In the genomic region with DNA sequence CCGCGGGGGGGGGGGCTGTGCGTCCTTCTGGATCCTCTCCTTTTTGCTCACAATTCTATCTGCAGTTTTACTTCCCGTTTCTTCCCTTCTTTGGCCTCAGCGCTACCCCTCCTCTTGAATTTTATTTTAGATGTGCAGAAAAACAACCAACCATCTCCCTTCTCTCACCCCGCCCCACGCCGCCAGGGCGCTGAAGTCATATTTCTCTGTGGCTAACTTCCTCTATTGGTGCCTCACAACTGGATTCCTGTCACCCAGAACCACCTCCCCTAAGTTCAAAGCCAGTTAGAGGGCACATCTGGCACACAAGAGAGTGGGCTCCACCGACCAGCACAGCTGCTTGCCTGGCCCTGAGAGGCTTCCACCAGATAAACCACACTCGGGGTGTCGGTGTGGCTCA, we compare ENCODE assay signal across 8 mouse cellular contexts. TPM values are rescaled to one million over a fixed set of nuclear protein-coding genes. Genes with fewer than 3 reads are reported as not detected.
DNase-seq lines count a peak whose midpoint lies in the region; ATAC-seq lines count a peak whose summit lies in the region.

No protein-coding gene starts in this region.

- peaks cover 27% of the 10 kb centered on the region for H3K4me1 ChIP-seq in neural tube, embryonic 13.5 days (replicated peaks)
- peaks cover 62% of the 10 kb centered on the region for H3K4me1 ChIP-seq in erythroblast, embryonic 14.5 days (ENCODE audit: control insufficient read depth)

- H3K27me3 ChIP-seq in neural tube, embryonic 13.5 days = no peaks in the 10 kb centered on the region
- no peaks in the 10 kb centered on the region for H3K27me3 ChIP-seq in erythroblast, embryonic 14.5 days (ENCODE audit: control insufficient read depth)

- H3K4me3 ChIP-seq in neural tube, embryonic 13.5 days = no peak overlapping the region
- peak overlapping the region; percentile 37 for H3K4me3 ChIP-seq in erythroblast, embryonic 14.5 days (replicated peaks)

- H3K9ac ChIP-seq in neural tube, embryonic 13.5 days = no peak overlapping the region

- DNase-seq in neural tube, embryonic 10.5 days (ENCODE audit: extremely low spot score, low spot score) = no peak
- DNase-seq in lung, adult 18-20 months = peak; percentile 65 to 71
- DNase-seq in spleen, postnatal 36 days (ENCODE audit: low spot score in 2 of 2) = peak; percentile 91 to 94
- no peak for DNase-seq in right cerebral cortex, adult 18-20 months
- no peak for DNase-seq in layer of hippocampus, adult 8-10 months (ENCODE audit: low spot score in 2 of 2)

- peak overlapping the region; percentile 39 for H3K4me2 ChIP-seq in neural tube, embryonic 13.5 days

- no peak for ATAC-seq in neural tube, embryonic 13.5 days (ENCODE audit: low read depth)
- peak; percentile 74 to 83 for ATAC-seq in hematopoietic stem cell, adult 5-6 weeks (replicated peaks in 1 of 2; ENCODE audit: insufficient read depth in 1 of 2, low FRiP score in 2 of 2, low TSS enrichment in 1 of 2, low read depth in 1 of 2, poor library complexity in 2 of 2, severe bottlenecking in 2 of 2)

- no peaks in the 10 kb centered on the region for H3K36me3 ChIP-seq in neural tube, embryonic 13.5 days
- H3K36me3 ChIP-seq in erythroblast, embryonic 14.5 days (ENCODE audit: control insufficient read depth) = no peaks in the 10 kb centered on the region

- no peaks in the 10 kb centered on the region for H3K9me3 ChIP-seq in neural tube, embryonic 13.5 days
- no peaks in the 10 kb centered on the region for H3K9me3 ChIP-seq in erythroblast, embryonic 14.5 days (ENCODE audit: control insufficient read depth, low read length)

- H3K27ac ChIP-seq in neural tube, embryonic 13.5 days (replicated peaks) = peak overlapping the region; percentile 78

- 57% methylated on average over 12 of the region's 12 CpGs for whole genome bisulfite sequencing in neural tube, embryonic 13.5 days

RNA-seq across cellular contexts. Expression of gene Gm11084, which starts 16.5 kb away (rescaled TPM):
- not detected in 2 replicates for polyA plus RNA-seq in neural tube, embryonic 13.5 days (2015; fragmentation: Nextera tagmentation; extraction: Ambion mirVana)
- polyA plus RNA-seq in erythroblast, embryonic 14.5 days (2012) = not detected in 2 replicates
- total RNA-seq in hematopoietic stem cell, adult 5-6 weeks (2017) = not detected in 2 replicates
- total RNA-seq in layer of hippocampus, adult 8-10 months (2022) = not detected

RNA-seq across cellular contexts. Expression of gene Sp3, which starts 22.8 kb away (rescaled TPM):
- 39.7 and 45.1 TPM in 2 replicates for polyA plus RNA-seq in neural tube, embryonic 13.5 days (2015; fragmentation: Nextera tagmentation; extraction: Ambion mirVana)
- polyA plus RNA-seq in erythroblast, embryonic 14.5 days (2012) = 1.0 and 1.1 TPM in 2 replicates
- 160 and 167 TPM in 2 replicates for total RNA-seq in hematopoietic stem cell, adult 5-6 weeks (2017)
- 10 to 100 TPM; 58.5 to 74.7 (median 68.0) TPM for total RNA-seq in layer of hippocampus, adult 8-10 months (2022)

Comparison
In these comparisons a context has a peak if more than half of its experiments do, and no peak if none do; other contexts are left out.
1. DNase-seq: peak in lung, adult 18-20 months (2 of 2) and spleen, postnatal 36 days (2 of 2); none in neural tube, embryonic 10.5 days (single experiment), right cerebral cortex, adult 18-20 months (single experiment) and layer of hippocampus, adult 8-10 months (0 of 2).